Mouse (Mus musculus): ENCODE results near the gene B4galnt3.

DNA sequence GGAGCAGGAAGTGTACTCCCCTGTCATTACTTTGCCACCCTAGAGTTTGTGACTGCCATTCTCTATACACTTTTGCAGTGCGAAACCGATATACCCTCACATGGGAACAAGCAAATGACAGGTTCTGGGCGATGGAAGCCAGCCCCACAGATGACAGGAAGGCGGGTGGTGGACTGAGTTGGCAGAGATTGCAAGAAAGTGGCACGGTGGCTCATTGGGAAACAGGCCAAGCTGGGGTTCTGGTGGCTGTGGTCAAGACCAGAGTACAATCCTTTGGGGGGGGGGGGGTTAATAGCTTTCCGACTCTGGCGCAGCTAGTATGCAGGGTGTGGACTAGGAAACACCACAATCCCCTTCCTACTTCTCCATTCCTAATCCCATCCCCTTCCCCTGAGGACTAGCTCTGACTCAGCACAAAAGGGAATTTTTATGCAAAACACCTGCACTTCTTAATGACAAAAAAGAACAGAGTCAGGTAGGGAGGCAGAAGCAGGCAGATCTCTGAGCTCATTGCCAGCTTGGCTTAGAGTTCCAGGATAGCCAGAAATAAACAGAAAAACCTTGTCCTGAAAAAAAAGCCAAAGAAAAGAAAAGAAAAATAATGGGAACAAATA, 2.9 kb downstream of the B4galnt3 start:
- no peak for TF ChIP-seq CTCF (IDR thresholded peaks at IDR 0.05; ENCODE audit: low read depth)
- TF ChIP-seq EP300 (optimal IDR thresholded peaks at IDR 0.05) = no peak
